Mouse (Mus musculus): ENCODE measurements around the gene Ccdc13. TPM values are rescaled to one million over a fixed set of nuclear protein-coding genes. Genes with fewer than 3 reads are reported as not detected.
A peak's percentile ranks its signal among the peaks of the same experiment; 100 is the strongest.

Ccdc13 gene
- 2.8 and 3.0 TPM in 2 replicates for total RNA-seq (2014; rRNA removed)
- polyA plus RNA-seq (2015; fragmentation: Nextera tagmentation; extraction: Ambion mirVana), result 4.1 and 4.8 TPM in 2 replicates

DNA sequence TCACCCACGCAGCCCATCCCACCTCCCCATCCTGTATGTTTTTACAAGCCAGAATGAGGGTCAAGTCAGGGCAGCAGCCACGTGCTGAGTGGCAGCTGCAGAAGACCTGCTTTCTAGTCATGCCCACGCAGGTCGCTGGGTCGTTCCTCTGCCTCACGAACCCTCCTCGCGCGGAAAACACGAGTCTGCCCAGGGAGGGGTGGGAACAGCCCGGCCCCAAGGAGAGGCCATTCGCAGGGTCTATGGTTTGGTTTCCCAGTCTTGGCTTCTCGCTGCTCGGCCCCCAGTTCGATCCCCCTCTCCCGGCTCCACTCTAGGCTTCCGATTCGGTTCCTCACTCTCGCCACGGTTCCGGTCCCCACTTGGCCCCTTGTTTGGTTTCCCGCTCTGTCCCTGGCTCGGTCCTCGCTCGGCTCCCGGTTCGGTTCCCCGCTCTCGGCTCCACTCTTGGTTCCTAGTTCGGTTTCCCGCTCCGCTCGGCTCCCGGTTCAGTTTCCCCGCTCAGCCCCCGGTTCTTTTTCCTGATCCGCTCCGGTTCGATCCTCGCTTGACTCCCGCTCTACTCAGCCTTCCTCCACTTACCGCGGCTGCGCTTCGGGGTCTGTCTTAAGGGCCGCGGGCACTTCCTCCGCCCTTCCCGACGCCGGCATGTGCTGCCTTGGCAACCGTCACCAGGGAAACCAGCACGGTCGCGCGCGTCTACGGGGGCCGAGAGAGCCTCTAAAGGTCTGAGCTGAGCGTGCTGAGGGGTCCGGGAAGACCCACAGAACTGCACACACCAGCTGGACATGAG is at the start of gene Ccdc13:
Gene Ccdc13, minus strand, starts transcription at position 633 of the 793 bp plus-strand sequence.
- peak; percentile 91 for ATAC-seq (ENCODE audit: low FRiP score)
- H3K9ac ChIP-seq (replicated peaks; ENCODE audit: low read length, poor library complexity, severe bottlenecking), result peak within 1 kb of the TSS; percentile 60
- H3K9me3 ChIP-seq (ENCODE audit: low read length), result no peaks in the 10 kb centered on the region
- DNase-seq (ENCODE audit: low spot score), result peak; percentile 87
- H3K27ac ChIP-seq (ENCODE audit: low read depth, low read length), result no peak within 1 kb of the TSS
- TF ChIP-seq CTCF (IDR thresholded peaks at IDR 0.05), result no peak
- 3% methylated on average over 61 of the region's 61 CpGs for WGBS
- peak within 1 kb of the TSS; percentile 52 for H3K4me3 ChIP-seq (ENCODE audit: low read depth, low read length)
- H3K36me3 ChIP-seq (ENCODE audit: insufficient read depth, low read length), result no peaks in the 10 kb centered on the region
- 0 out of 2 replicates have a peak, but pooled peaks cover 2% of the 10 kb centered on the region for H3K4me1 ChIP-seq (ENCODE audit: insufficient read depth, low read length)
- no peaks in the 10 kb centered on the region for H3K27me3 ChIP-seq (ENCODE audit: insufficient read depth, low read length)
- H3K4me2 ChIP-seq (ENCODE audit: low read depth, low read length, poor library complexity, severe bottlenecking), result peak within 1 kb of the TSS; percentile 74

DNA sequence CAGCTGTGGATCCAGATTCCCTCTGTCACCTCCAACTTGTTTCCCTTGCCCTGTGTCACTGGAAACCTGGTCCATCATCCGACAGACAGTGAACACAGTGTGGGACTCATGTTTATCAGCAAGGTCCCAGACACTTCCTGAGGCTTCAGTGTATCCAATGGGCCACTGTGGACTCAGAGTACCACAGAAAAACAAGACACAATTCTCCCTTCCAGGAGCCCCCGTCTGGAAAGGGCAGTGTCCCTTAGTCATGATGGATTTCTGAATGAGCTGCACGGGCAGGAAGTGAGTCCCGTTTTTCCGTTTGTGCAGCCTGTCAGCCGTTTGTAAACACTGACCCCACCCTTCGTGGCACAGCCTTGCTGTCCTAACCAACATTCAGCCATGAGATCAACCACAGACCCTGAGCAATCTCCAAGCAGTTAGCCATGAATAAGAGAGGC is 42.8 kb upstream of the Ccdc13 start:
- ATAC-seq (ENCODE audit: low FRiP score) (no peak), DNase-seq (ENCODE audit: low spot score) (no peak)
- H3K4me1 ChIP-seq (ENCODE audit: insufficient read depth, low read length), result 0 out of 2 replicates have a peak, but pooled peaks cover 3% of the 10 kb centered on the region
- no peak overlapping the region for H3K27ac ChIP-seq (ENCODE audit: low read depth, low read length)
- no peak overlapping the region for H3K4me2 ChIP-seq (ENCODE audit: low read depth, low read length, poor library complexity, severe bottlenecking)
- no peaks in the 10 kb centered on the region for H3K9me3 ChIP-seq (ENCODE audit: low read length)
- TF ChIP-seq CTCF (IDR thresholded peaks at IDR 0.05), result no peak
- H3K27me3 ChIP-seq (ENCODE audit: insufficient read depth, low read length), result no peaks in the 10 kb centered on the region
- WGBS, result 74% methylated on average over 7 of the region's 7 CpGs
- no peak overlapping the region for H3K9ac ChIP-seq (replicated peaks; ENCODE audit: low read length, poor library complexity, severe bottlenecking)
- no peak overlapping the region for H3K4me3 ChIP-seq (ENCODE audit: low read depth, low read length)
- no peaks in the 10 kb centered on the region for H3K36me3 ChIP-seq (ENCODE audit: insufficient read depth, low read length)

DNA sequence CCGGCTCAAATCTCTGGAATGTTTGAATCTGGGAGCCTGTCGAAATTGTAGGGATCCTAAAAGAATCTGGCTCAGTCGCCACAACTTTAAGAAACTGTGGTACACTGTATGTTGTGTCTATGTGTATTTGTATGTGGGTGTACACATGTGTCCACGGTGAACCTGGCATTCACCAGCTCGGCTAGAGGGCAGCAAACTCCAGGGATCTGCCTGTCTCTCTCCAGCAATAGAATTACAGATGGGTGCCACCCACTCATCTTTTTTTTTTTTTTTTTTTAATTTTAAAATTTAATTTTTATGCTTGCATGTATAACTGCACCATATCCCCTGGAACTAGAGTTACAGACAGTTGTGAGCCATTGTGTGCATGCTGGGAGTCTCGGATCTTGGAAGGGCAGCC is 42.0 kb upstream of the Ccdc13 start:
- no peaks in the 10 kb centered on the region for H3K36me3 ChIP-seq (ENCODE audit: insufficient read depth, low read length)
- DNase-seq (ENCODE audit: low spot score) (no peak), ATAC-seq (ENCODE audit: low FRiP score) (no peak)
- 0 out of 2 replicates have a peak, but pooled peaks cover 3% of the 10 kb centered on the region for H3K4me1 ChIP-seq (ENCODE audit: insufficient read depth, low read length)
- H3K9ac ChIP-seq (replicated peaks; ENCODE audit: low read length, poor library complexity, severe bottlenecking), result no peak overlapping the region
- no peak overlapping the region for H3K27ac ChIP-seq (ENCODE audit: low read depth, low read length)
- no peak overlapping the region for H3K4me3 ChIP-seq (ENCODE audit: low read depth, low read length)
- H3K9me3 ChIP-seq (ENCODE audit: low read length), result no peaks in the 10 kb centered on the region
- no peaks in the 10 kb centered on the region for H3K27me3 ChIP-seq (ENCODE audit: insufficient read depth, low read length)
- 73% methylated on average over 6 of the region's 6 CpGs for WGBS
- H3K4me2 ChIP-seq (ENCODE audit: low read depth, low read length, poor library complexity, severe bottlenecking), result no peak overlapping the region
- TF ChIP-seq CTCF (IDR thresholded peaks at IDR 0.05), result 0 out of 2 replicates have a peak, but pooled peaks have one; percentile 5

DNA sequence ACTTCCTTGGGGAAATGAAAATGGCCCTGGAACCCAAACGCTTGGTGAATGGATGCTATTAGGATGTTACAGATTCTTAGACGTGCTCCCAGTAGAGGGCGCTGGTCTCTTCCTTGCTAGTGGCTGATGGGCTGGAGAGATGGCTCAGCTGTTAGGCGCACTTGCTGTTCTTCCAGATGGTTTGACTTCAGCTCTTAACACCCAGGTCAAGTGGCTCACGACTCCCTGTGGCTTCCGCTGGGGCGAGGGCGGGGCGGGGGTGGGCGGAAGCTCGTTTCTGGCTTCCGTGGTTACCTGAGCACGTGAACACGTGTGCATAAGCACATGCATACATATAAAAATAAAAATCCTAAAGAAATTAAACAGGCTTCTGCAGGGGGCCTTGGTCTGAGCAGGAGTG is 41.6 kb upstream of the Ccdc13 start:
- Histone ChIP-seq H3K36me3 (ENCODE audit: insufficient read depth, low read length) (no peaks in the 10 kb centered on the region), H3K9me3 (ENCODE audit: low read length) (no peaks in the 10 kb centered on the region), H3K4me2 (ENCODE audit: low read depth, low read length, poor library complexity, severe bottlenecking) (0 out of 2 replicates have a peak overlapping the region, but pooled peaks have one; percentile 9), H3K9ac (replicated peaks; ENCODE audit: low read length, poor library complexity, severe bottlenecking) (no peak overlapping the region), H3K27ac (ENCODE audit: low read depth, low read length) (no peak overlapping the region), H3K4me1 (ENCODE audit: insufficient read depth, low read length) (0 out of 2 replicates have a peak, but pooled peaks cover 3% of the 10 kb centered on the region), H3K27me3 (ENCODE audit: insufficient read depth, low read length) (no peaks in the 10 kb centered on the region), H3K4me3 (ENCODE audit: low read depth, low read length) (no peak overlapping the region)
- ATAC-seq (ENCODE audit: low FRiP score) (no peak), DNase-seq (ENCODE audit: low spot score) (peak; percentile 77)
- peak; percentile 72 for TF ChIP-seq CTCF (IDR thresholded peaks at IDR 0.05)
- 32% methylated on average over 14 of the region's 14 CpGs for WGBS

DNA sequence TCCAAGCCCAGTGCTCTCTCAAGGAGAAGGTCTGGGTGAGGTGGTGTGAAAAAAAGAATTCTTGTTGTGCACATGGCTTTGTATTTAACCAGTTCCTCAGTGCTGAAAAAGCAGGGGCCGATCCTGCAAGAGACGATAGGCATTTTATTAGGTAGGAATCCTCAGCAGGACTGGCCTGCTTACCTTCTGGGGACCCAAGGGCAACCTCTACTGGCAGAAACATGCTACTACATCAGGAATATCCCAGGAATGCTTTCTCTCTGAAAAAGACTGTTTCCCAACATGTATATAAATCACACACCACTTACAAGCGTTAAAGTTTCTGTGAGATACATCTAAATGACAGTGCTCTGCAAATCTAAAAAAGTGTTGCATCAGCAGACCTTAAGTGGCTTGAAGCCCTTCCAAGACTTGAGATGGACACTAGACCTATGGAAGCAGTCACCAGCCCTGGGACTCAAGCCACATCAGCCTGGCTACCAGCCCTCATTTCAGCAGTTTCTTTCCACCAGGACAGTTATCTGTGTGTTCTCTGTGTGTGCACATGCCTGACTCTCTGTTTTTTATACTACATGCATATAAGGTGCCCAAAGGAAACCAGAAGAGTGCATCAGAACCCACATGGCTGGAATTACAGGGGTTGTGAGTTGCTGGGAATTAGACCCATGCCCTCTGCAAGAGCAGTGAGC is 37.9 kb upstream of the Ccdc13 start:
- Histone ChIP-seq H3K9me3 (ENCODE audit: low read length) (no peaks in the 10 kb centered on the region), H3K27ac (ENCODE audit: low read depth, low read length) (no peak overlapping the region), H3K9ac (replicated peaks; ENCODE audit: low read length, poor library complexity, severe bottlenecking) (no peak overlapping the region), H3K27me3 (ENCODE audit: insufficient read depth, low read length) (no peaks in the 10 kb centered on the region), H3K4me3 (ENCODE audit: low read depth, low read length) (no peak overlapping the region), H3K4me1 (ENCODE audit: insufficient read depth, low read length) (0 out of 2 replicates have a peak, but pooled peaks cover 3% of the 10 kb centered on the region), H3K4me2 (ENCODE audit: low read depth, low read length, poor library complexity, severe bottlenecking) (no peak overlapping the region), H3K36me3 (ENCODE audit: insufficient read depth, low read length) (no peaks in the 10 kb centered on the region)
- peak; percentile 84 for TF ChIP-seq CTCF (IDR thresholded peaks at IDR 0.05)
- ATAC-seq (ENCODE audit: low FRiP score), result no peak
- WGBS, result 11% methylated on average over 3 of the region's 3 CpGs
- peak; percentile 63 for DNase-seq (ENCODE audit: low spot score)

DNA sequence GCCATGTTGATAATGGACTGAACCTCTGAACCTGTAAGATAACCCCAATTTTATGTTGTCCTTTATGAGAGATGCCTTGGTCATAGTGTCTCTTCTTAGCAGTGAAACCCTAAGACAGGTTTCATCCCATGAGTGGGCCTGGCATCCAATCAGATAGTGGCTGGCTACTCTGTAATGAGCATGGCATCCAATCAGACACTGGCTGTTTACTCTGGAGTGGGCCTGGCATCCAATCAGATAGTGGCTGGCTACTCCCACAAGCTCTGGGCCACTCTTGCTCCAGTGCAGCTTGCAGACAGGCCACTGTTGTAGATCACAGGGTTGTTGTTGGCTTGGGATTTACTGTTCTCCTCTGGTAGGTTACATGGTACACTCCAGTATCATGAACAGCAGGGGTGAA is 34.3 kb upstream of the Ccdc13 start:
- H3K9ac ChIP-seq (replicated peaks; ENCODE audit: low read length, poor library complexity, severe bottlenecking), result no peak overlapping the region
- ATAC-seq (ENCODE audit: low FRiP score) (no peak), DNase-seq (ENCODE audit: low spot score) (no peak)
- H3K36me3 ChIP-seq (ENCODE audit: insufficient read depth, low read length), result no peaks in the 10 kb centered on the region
- H3K9me3 ChIP-seq (ENCODE audit: low read length), result no peaks in the 10 kb centered on the region
- H3K27me3 ChIP-seq (ENCODE audit: insufficient read depth, low read length), result no peaks in the 10 kb centered on the region
- H3K4me3 ChIP-seq (ENCODE audit: low read depth, low read length), result no peak overlapping the region
- H3K4me2 ChIP-seq (ENCODE audit: low read depth, low read length, poor library complexity, severe bottlenecking), result no peak overlapping the region
- no peak overlapping the region for H3K27ac ChIP-seq (ENCODE audit: low read depth, low read length)
- TF ChIP-seq CTCF (IDR thresholded peaks at IDR 0.05), result no peak
- no peaks in the 10 kb centered on the region for H3K4me1 ChIP-seq (ENCODE audit: insufficient read depth, low read length)

Measured in midbrain, postnatal 0 days (tissue).